Mouse (Mus musculus): ENCODE results near the gene Olfr1396. TPM values are rescaled to one million over a fixed set of nuclear protein-coding genes. Genes with fewer than 3 reads are reported as not detected.

Gene Olfr1396
- 0.08 TPM in 1 of 2 replicates, not detected in the other for polyA plus RNA-seq (2015; fragmentation: Nextera tagmentation; extraction: Ambion mirVana)

DNA sequence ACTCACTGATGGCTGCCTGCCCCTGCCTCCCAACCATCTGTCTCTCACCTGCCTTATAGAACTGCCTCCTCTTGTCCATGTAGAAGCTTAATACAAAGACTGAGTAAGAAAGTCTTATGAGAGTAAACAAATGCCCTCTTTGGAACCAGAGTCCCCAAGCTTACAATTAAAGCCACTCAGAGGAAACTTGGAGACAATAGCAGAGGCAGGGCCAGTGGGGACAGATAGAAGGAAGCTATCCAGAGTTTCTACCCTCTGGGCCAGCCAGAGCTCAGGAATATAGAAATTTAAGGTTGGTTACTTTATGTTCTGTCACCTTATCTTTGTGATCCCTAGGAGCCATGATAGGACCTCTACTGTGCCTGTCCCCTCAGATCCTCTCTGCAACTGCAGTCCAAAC lies at the start of gene Olfr1396:
Gene Olfr1396, minus strand, starts transcription at position 101 of the 400 bp plus-strand sequence.

DNA sequence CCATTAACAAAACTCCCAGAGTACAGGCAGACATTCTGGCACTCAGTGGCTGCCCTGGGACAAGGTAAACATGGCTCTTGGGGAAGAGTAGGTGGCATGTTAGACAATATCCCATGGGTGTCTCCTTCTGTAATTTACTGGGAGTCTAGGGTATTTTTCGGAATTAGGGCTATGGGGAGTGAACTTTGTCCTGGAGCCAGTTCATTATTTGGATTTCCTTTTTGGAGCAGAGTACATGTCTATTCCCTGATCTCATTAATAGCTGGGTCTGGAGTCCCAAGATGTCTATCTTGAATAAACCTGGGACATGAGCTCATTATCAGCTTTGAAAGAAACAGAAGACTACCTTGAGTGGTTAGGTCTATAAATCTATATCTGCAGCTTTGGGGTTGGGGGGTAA lies 39.4 kb upstream of the Olfr1396 start, which contains the start of gene Olfr1394:
Gene Olfr1394, plus strand, starts transcription at position 301 of the 400 bp plus-strand sequence.

DNA sequence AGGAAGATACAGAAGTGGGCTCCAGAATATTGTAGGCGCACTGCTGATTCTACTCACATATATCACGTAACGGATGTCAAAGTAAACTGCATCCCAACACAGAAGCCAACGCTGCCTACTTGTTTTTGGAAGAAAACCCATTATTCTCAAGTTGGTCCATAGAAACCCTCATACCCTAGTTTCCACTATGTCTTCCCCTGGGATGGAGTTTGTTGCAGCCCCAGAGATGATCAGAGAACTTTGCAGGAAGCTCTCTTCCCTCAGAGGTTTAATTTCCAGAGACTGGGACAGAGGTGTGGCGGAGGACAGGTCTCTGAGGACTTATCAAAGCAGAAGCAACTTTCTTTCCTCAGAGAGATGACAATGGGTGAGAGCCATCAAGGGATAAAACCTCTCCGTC lies 27.3 kb upstream of the Olfr1396 start, which contains the start of gene Olfr1395:
Gene Olfr1395, plus strand, starts transcription at position 301 of the 400 bp plus-strand sequence.

DNA sequence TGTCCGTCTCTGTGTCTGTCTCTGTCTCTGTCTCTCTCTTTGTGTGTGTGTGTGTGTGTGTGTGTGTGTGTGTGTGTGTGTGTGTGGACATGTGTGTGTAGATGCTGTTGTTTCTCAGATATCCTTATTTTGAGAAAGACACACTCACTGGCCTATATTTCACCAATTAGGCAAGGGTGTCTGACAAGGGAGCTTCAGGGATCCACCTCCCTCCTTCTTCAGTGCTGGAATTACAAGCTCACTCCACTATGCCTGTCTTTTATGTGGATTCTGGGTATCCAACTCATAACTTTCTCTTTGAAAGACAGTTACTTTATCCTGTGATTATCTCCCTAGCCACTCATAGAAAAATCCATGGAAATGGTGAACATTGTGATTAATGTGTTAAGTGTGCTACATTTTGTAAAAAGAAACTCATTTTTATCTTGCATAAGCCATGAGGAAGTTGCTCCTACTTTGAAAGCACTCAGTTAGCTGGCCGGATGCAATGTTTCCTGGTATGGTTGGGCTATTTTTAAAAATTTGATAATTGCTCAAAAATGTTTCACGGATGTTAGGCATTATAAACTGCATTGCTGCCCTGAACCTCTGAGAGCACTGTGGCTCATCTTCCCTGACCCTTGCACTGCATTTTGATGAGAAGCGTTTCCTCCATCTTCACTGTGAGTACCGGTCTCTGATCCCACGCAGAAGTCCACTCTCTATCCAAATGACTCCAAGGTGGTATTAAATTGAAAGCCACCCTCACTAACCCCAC lies 38.5 kb downstream of the Olfr1396 start, which contains the start of gene Ifi47:
Gene Ifi47, plus strand, starts transcription at position 587 of the 757 bp plus-strand sequence.

DNA sequence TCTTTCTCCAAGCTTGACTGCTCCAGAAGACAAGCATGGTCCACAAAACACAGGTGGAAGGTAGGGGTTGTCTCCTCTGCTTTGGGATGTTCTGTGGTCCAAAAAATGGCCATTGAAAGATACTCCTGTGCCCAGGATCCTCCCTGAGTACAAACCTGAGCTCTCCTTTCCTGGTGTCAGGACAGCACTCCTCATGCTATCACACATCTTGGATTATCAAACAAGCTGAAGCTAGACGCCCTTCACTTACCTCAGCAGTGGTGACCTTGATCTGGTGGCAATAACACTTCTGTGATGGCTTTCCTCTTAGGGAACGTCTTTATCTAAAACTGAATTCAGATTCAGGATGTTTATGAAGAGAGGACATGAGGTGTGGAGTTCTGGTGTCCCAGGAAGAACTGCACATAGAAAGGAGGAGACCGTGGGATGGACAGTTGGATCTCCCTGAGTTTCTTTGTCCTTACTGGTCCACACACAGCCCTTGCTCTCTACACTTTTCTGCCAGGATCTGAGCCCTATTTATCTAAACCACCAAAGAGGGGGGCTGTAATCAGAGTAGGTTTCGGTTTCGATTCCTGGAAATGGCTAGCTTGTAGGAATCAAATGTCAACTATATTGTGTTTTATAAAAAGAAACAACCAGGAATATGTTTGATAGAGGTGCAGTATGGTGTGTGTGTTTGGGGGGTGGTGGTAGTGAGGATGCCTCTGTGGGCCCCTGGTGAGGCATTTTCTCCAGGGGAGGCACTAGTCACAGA lies 50.8 kb downstream of the Olfr1396 start, which contains the start of gene Tgtp2:
Gene Tgtp2, minus strand, starts transcription at position 494 of the 757 bp plus-strand sequence.

Other genes with a start within 250 kb of the Olfr1396 start
- 22.4 and 29.2 TPM in 2 replicates for gene Irgm1, start 243.2 kb downstream of the Olfr1396 start, polyA plus RNA-seq (2015; fragmentation: Nextera tagmentation; extraction: Ambion mirVana)
- gene Gm5431, start 212.7 kb downstream of the Olfr1396 start, polyA plus RNA-seq (2015; fragmentation: Nextera tagmentation; extraction: Ambion mirVana) = 0.43 and 0.76 TPM in 2 replicates
- gene Psme2b, start 168.7 kb downstream of the Olfr1396 start, polyA plus RNA-seq (2015; fragmentation: Nextera tagmentation; extraction: Ambion mirVana) = 8.9 and 10.8 TPM in 2 replicates
- 0.04 and 0.17 TPM in 2 replicates for gene Olfr56, start 136.0 kb downstream of the Olfr1396 start, polyA plus RNA-seq (2015; fragmentation: Nextera tagmentation; extraction: Ambion mirVana)
- 0.50 and 0.68 TPM in 2 replicates for gene 9930111J21Rik1, start 135.5 kb downstream of the Olfr1396 start, polyA plus RNA-seq (2015; fragmentation: Nextera tagmentation; extraction: Ambion mirVana)
- 0.03 TPM in 1 of 2 replicates, not detected in the other for gene Gm12185, start 122.6 kb downstream of the Olfr1396 start, polyA plus RNA-seq (2015; fragmentation: Nextera tagmentation; extraction: Ambion mirVana)
- 4.0 and 5.6 TPM in 2 replicates for gene Tgtp1, start 120.7 kb downstream of the Olfr1396 start, polyA plus RNA-seq (2015; fragmentation: Nextera tagmentation; extraction: Ambion mirVana)
- 0.85 and 1.5 TPM in 2 replicates for gene 9930111J21Rik2, start 63.6 kb downstream of the Olfr1396 start, polyA plus RNA-seq (2015; fragmentation: Nextera tagmentation; extraction: Ambion mirVana)
- gene Tgtp2, start 50.7 kb downstream of the Olfr1396 start, polyA plus RNA-seq (2015; fragmentation: Nextera tagmentation; extraction: Ambion mirVana) = 2.5 and 3.0 TPM in 2 replicates
- 8.3 and 10.9 TPM in 2 replicates for gene Ifi47, start 38.3 kb downstream of the Olfr1396 start, polyA plus RNA-seq (2015; fragmentation: Nextera tagmentation; extraction: Ambion mirVana)
- not detected in 2 replicates for gene Olfr1395, start 27.4 kb upstream of the Olfr1396 start, polyA plus RNA-seq (2015; fragmentation: Nextera tagmentation; extraction: Ambion mirVana)
- gene Olfr1394, start 39.5 kb upstream of the Olfr1396 start, polyA plus RNA-seq (2015; fragmentation: Nextera tagmentation; extraction: Ambion mirVana) = not detected in 2 replicates
- 1.8 and 5.9 TPM in 2 replicates for gene Btnl9, start 72.3 kb upstream of the Olfr1396 start, polyA plus RNA-seq (2015; fragmentation: Nextera tagmentation; extraction: Ambion mirVana)
- gene Zfp62, start 88.4 kb upstream of the Olfr1396 start, polyA plus RNA-seq (2015; fragmentation: Nextera tagmentation; extraction: Ambion mirVana) = 13.7 and 19.6 TPM in 2 replicates
- gene Mgat1, start 129.3 kb upstream of the Olfr1396 start, polyA plus RNA-seq (2015; fragmentation: Nextera tagmentation; extraction: Ambion mirVana) = 46.9 and 73.3 TPM in 2 replicates
- 0.13 TPM in 1 of 2 replicates, not detected in the other for gene Olfr1393, start 163.4 kb upstream of the Olfr1396 start, polyA plus RNA-seq (2015; fragmentation: Nextera tagmentation; extraction: Ambion mirVana)
- gene Olfr1392, start 170.4 kb upstream of the Olfr1396 start, polyA plus RNA-seq (2015; fragmentation: Nextera tagmentation; extraction: Ambion mirVana) = 0.04 TPM in 1 of 2 replicates, not detected in the other
- not detected in 2 replicates for gene Olfr10, start 189.9 kb upstream of the Olfr1396 start, polyA plus RNA-seq (2015; fragmentation: Nextera tagmentation; extraction: Ambion mirVana)
- not detected in 2 replicates for gene Olfr1391, start 207.9 kb upstream of the Olfr1396 start, polyA plus RNA-seq (2015; fragmentation: Nextera tagmentation; extraction: Ambion mirVana)
- gene Olfr1390, start 220.3 kb upstream of the Olfr1396 start, polyA plus RNA-seq (2015; fragmentation: Nextera tagmentation; extraction: Ambion mirVana) = not detected in 2 replicates